Mouse (Mus musculus) embryonic stem cell, embryonic (primary cell): ENCODE data around the gene Lnpk.

Experiments
- CTCF ChIA-PET, 4 experiments: fragments of 300-600 bp in 2 of 4; fragments of 350-600 bp in 2 of 4; sonication (Branson Sonifier 250); formaldehyde crosslinking; loops; one replicate each; lab custom pipeline; 2022; ENCODE audit warnings: inconsistent platforms in 2 of 4; lab: Charles Lee
- POLR2A ChIA-PET, 4 experiments: fragments of 300-600 bp in 2 of 4; fragments of 350-600 bp in 2 of 4; sonication (Branson Sonifier 250); formaldehyde crosslinking; loops; one replicate each; lab custom pipeline; 2022; ENCODE audit warnings: antibody characterized with exemption in 4 of 4, inconsistent platforms in 1 of 4; lab: Charles Lee

The Lnpk gene

GRCm38 (mm10) chr2:74508302-74508701 lies 70.9 kb downstream of the Lnpk start:
- ChIA-PET POLR2A (interaction anchor here in 2 of 4 experiments (0.6 to 0.7 kb wide), 3 partner anchors 180 to 611 kb away, joined by 4 to 8 read pairs (median 4); no protein-coding TSS in a partner anchor), CTCF (no interaction called here)

- ChIA-PET CTCF (interaction anchor here in 1 of 4 experiments (0.6 to 1.5 kb wide), 2 partner anchors 13 to 15 kb away, joined by 4 read pairs; no protein-coding TSS in a partner anchor), POLR2A (interaction anchor here in 1 of 4 experiments (0.6 to 0.7 kb wide), 2 partner anchors 51 to 253 kb away, joined by 5 to 6 read pairs; no protein-coding TSS in a partner anchor)
Measured at GRCm38 (mm10) chr2:74506439-74506838, 72.8 kb downstream of the Lnpk start.

- ChIA-PET CTCF (no interaction called here), POLR2A (no interaction called here)
Measured at GRCm38 (mm10) chr2:74500307-74500706, 78.9 kb downstream of the Lnpk start.

GRCm38 (mm10) chr2:74497851-74498250 lies 81.4 kb downstream of the Lnpk start:
- ChIA-PET POLR2A (no interaction called here), CTCF (no interaction called here)

- POLR2A ChIA-PET, result no interaction called here
- CTCF ChIA-PET, result interaction anchor here in 1 of 4 experiments (1.0 kb wide), 1 partner anchor 15 kb away, joined by 4 read pairs; no protein-coding TSS in a partner anchor
Measured at GRCm38 (mm10) chr2:74491426-74491825, 87.8 kb downstream of the Lnpk start.

- CTCF ChIA-PET, result no interaction called here
- POLR2A ChIA-PET, result interaction anchor here in 1 of 4 experiments (0.6 kb wide), 1 partner anchor 922 kb away, joined by 3 read pairs; no protein-coding TSS in a partner anchor
Measured at GRCm38 (mm10) chr2:74490186-74490585, 89.0 kb downstream of the Lnpk start.

- ChIA-PET POLR2A (interaction anchor here in 1 of 4 experiments (0.5 kb wide), 1 partner anchor 417 kb away, joined by 3 read pairs; no protein-coding TSS in a partner anchor), CTCF (no interaction called here)
Measured at GRCm38 (mm10) chr2:74488443-74488842, 90.8 kb downstream of the Lnpk start.

- CTCF ChIA-PET, result no interaction called here
Measured at GRCm38 (mm10) chr2:74482651-74483050, 96.6 kb downstream of the Lnpk start.

GRCm38 (mm10) chr2:74482086-74482485 lies 97.1 kb downstream of the Lnpk start:
- ChIA-PET CTCF (no interaction called here), POLR2A (no interaction called here)

More at GRCm38 (mm10) chr2:74482651-74483050, 96.6 kb downstream of the Lnpk start:
- POLR2A ChIA-PET, result no interaction called here
